ENCODE assay signal across 9 mouse cellular contexts in genomic region chr13:110039779-110040498, GRCm38 (mm10).
DNase-seq lines count a peak whose midpoint lies in the region; ATAC-seq and TF ChIP-seq lines count a peak whose summit lies in the region.
"Had no signal": no experiment of that assay in that cellular context is flagged by ENCODE, and none has a peak within 500 bp of the region (broad histone marks: within the 10 kb centered on the region; RNA-seq: fewer than 3 reads in every experiment).

No protein-coding gene starts in this region.

- CTCF ChIA-PET in Patski (lab: Charles Lee), result interaction anchor here (0.6 to 1.9 kb wide), 4 partner anchors 9 to 807 kb away, joined by 3 to 6 read pairs (median 4); no protein-coding TSS in a partner anchor

- in situ Hi-C loops in Patski (cut with MboI; ENCODE audit: low pct_unique_long_range_greater_than_20kb), result no loop called here

- no peaks in the 10 kb centered on the region for H3K27me3 ChIP-seq in intestine, embryonic 14.5 days (replicated peaks; ENCODE audit: control insufficient read depth, insufficient read depth, low read length)
- no peaks in the 10 kb centered on the region for H3K27me3 ChIP-seq in intestine, embryonic 16.5 days (replicated peaks; ENCODE audit: control insufficient read depth, insufficient read depth, low read length)
- H3K27me3 ChIP-seq in Patski, result no peaks in the 10 kb centered on the region
- no peaks in the 10 kb centered on the region for H3K27me3 ChIP-seq in forebrain, embryonic 13.5 days
- H3K27me3 ChIP-seq in lung, embryonic 14.5 days (ENCODE audit: insufficient read depth, low read length), result no peaks in the 10 kb centered on the region
- H3K27me3 ChIP-seq: embryonic facial prominence, embryonic 12.5 days had no signal

- H3K9ac ChIP-seq in intestine, embryonic 14.5 days (ENCODE audit: low read length), result no peak overlapping the region
- H3K9ac ChIP-seq in intestine, embryonic 16.5 days (ENCODE audit: low read depth, low read length), result no peak overlapping the region
- no peak overlapping the region for H3K9ac ChIP-seq in forebrain, embryonic 13.5 days
- H3K9ac ChIP-seq in lung, embryonic 14.5 days, result no peak overlapping the region
- H3K9ac ChIP-seq: embryonic facial prominence, embryonic 12.5 days had no signal

- ATAC-seq in intestine, embryonic 14.5 days (replicated peaks; ENCODE audit: low FRiP score, low TSS enrichment, low read depth), result no peak
- no peak for ATAC-seq in intestine, embryonic 16.5 days
- peak; percentile 71 for ATAC-seq in CD4-positive, CD25-positive, alpha-beta regulatory T cell, adult 4 months
- no peak for ATAC-seq in Patski
- ATAC-seq in forebrain, embryonic 13.5 days, result peak; percentile 58
- ATAC-seq in lung, embryonic 14.5 days (ENCODE audit: insufficient read depth), result no peak

- no peaks in the 10 kb centered on the region for H3K36me3 ChIP-seq in intestine, embryonic 14.5 days (ENCODE audit: control insufficient read depth, insufficient read depth, low read length)
- no peaks in the 10 kb centered on the region for H3K36me3 ChIP-seq in intestine, embryonic 16.5 days (ENCODE audit: control insufficient read depth, insufficient read depth, low read length)
- H3K36me3 ChIP-seq in forebrain, embryonic 13.5 days (ENCODE audit: poor library complexity, severe bottlenecking), result no peaks in the 10 kb centered on the region
- no peaks in the 10 kb centered on the region for H3K36me3 ChIP-seq in lung, embryonic 14.5 days (ENCODE audit: insufficient read depth)
- H3K36me3 ChIP-seq: embryonic facial prominence, embryonic 12.5 days had no signal

- no peak overlapping the region for H3K4me2 ChIP-seq in intestine, embryonic 14.5 days (ENCODE audit: low read length)
- no peak overlapping the region for H3K4me2 ChIP-seq in intestine, embryonic 16.5 days (ENCODE audit: low read depth, low read length)
- H3K4me2 ChIP-seq in forebrain, embryonic 13.5 days, result no peak overlapping the region
- no peak overlapping the region for H3K4me2 ChIP-seq in lung, embryonic 14.5 days
- H3K4me2 ChIP-seq: embryonic facial prominence, embryonic 12.5 days had no signal

- 89% methylated on average over 3 of the region's 3 CpGs for WGBS in intestine, embryonic 14.5 days
- 91% methylated on average over 3 of the region's 3 CpGs for WGBS in intestine, embryonic 16.5 days
- WGBS in forebrain, embryonic 13.5 days, result 82% methylated on average over 3 of the region's 3 CpGs
- 92% methylated on average over 3 of the region's 3 CpGs for WGBS in lung, embryonic 14.5 days

- POLR2A ChIA-PET in Patski (lab: Charles Lee), result no interaction called here

- peak; percentile 53 for DNase-seq in intestine, embryonic 14.5 days (ENCODE audit: low spot score)
- DNase-seq in Patski (ENCODE audit: low read depth, low spot score), result no peak
- peak; percentile 83 for DNase-seq in lung, embryonic 14.5 days
- peak; percentile 73 for DNase-seq in retina, embryonic 14.5 days (ENCODE audit: low spot score)
- DNase-seq in spleen, postnatal 14 days (ENCODE audit: low spot score in 2 of 2), result no peak

- TF ChIP-seq CTCF in Patski (IDR thresholded peaks at IDR 0.05), result peak; percentile 52
- peak; percentile 71 for TF ChIP-seq CTCF in lung, embryonic 14.5 days (IDR thresholded peaks at IDR 0.05; ENCODE audit: low read depth)

- no peak overlapping the region for H3K4me3 ChIP-seq in intestine, embryonic 14.5 days (ENCODE audit: low read depth, low read length)
- no peak overlapping the region for H3K4me3 ChIP-seq in intestine, embryonic 16.5 days (ENCODE audit: low read length)
- no peak overlapping the region for H3K4me3 ChIP-seq in forebrain, embryonic 13.5 days
- no peak overlapping the region for H3K4me3 ChIP-seq in lung, embryonic 14.5 days (ENCODE audit: low read depth, low read length)
- H3K4me3 ChIP-seq: embryonic facial prominence, embryonic 12.5 days had no signal

- H3K9me3 ChIP-seq in intestine, embryonic 14.5 days (ENCODE audit: control insufficient read depth, low read length), result no peaks in the 10 kb centered on the region
- H3K9me3 ChIP-seq in intestine, embryonic 16.5 days (ENCODE audit: control insufficient read depth, low read length), result no peaks in the 10 kb centered on the region
- no peaks in the 10 kb centered on the region for H3K9me3 ChIP-seq in forebrain, embryonic 13.5 days (replicated peaks)
- H3K9me3 ChIP-seq in lung, embryonic 14.5 days (ENCODE audit: low read depth, low read length), result no peaks in the 10 kb centered on the region
- H3K9me3 ChIP-seq: embryonic facial prominence, embryonic 12.5 days had no signal

- no peak overlapping the region for H3K27ac ChIP-seq in intestine, embryonic 14.5 days (ENCODE audit: low read depth)
- no peak overlapping the region for H3K27ac ChIP-seq in intestine, embryonic 16.5 days (ENCODE audit: low read length)
- no peak overlapping the region for H3K27ac ChIP-seq in forebrain, embryonic 13.5 days
- H3K27ac ChIP-seq in lung, embryonic 14.5 days (ENCODE audit: low read depth), result no peak overlapping the region
- H3K27ac ChIP-seq: embryonic facial prominence, embryonic 12.5 days had no signal

- H3K4me1 ChIP-seq in intestine, embryonic 14.5 days (replicated peaks; ENCODE audit: control insufficient read depth, insufficient read depth, low read length), result no peaks in the 10 kb centered on the region
- H3K4me1 ChIP-seq in intestine, embryonic 16.5 days (ENCODE audit: control insufficient read depth, insufficient read depth, low read length), result no peaks in the 10 kb centered on the region
- H3K4me1 ChIP-seq in forebrain, embryonic 13.5 days, result no peaks in the 10 kb centered on the region
- no peaks in the 10 kb centered on the region; the same call in 1 of the 2 replicates for H3K4me1 ChIP-seq in lung, embryonic 14.5 days (ENCODE audit: insufficient read depth)
- H3K4me1 ChIP-seq: embryonic facial prominence, embryonic 12.5 days had no signal

Comparison
In these comparisons a context has a peak if more than half of its experiments do, and no peak if none do; other contexts are left out.
1. ATAC-seq: peak in CD4-positive, CD25-positive, alpha-beta regulatory T cell, adult 4 months (single experiment) and forebrain, embryonic 13.5 days (single experiment); none in intestine, embryonic 14.5 days (single experiment), intestine, embryonic 16.5 days (single experiment), Patski (single experiment) and lung, embryonic 14.5 days (single experiment).
2. DNase-seq: peak in intestine, embryonic 14.5 days (single experiment), lung, embryonic 14.5 days (single experiment) and retina, embryonic 14.5 days (single experiment); none in Patski (single experiment) and spleen, postnatal 14 days (0 of 2).